Mouse (Mus musculus): ENCODE measurements at regions not wholly inside any gene's neighbourhood (a gene's known extent, or its start where the extent isn't known, plus 50 kb on each side); places are given as distances from the start of the nearest gene placed in this dataset.

- Histone ChIP-seq H3K4me1 (ENCODE audit: control insufficient read depth, insufficient read depth, low read depth, low read length) (no peaks in the 10 kb centered on the region), H3K36me3 (ENCODE audit: control insufficient read depth, insufficient read depth, low read length) (no peaks in the 10 kb centered on the region), H3K9ac (ENCODE audit: low read depth, low read length) (no peak overlapping the region), H3K9me3 (ENCODE audit: control insufficient read depth, low read length) (no peaks in the 10 kb centered on the region), H3K27ac (ENCODE audit: low read depth, low read length) (no peak overlapping the region), H3K4me3 (ENCODE audit: low read length) (no peak overlapping the region), H3K27me3 (replicated peaks; ENCODE audit: control insufficient read depth, insufficient read depth, low read length) (no peaks in the 10 kb centered on the region), H3K4me2 (ENCODE audit: low read length) (no peak overlapping the region)
- ATAC-seq = no peak
Measured at GRCm38 (mm10) chr12:58334163-58334562, 65.1 kb upstream of the Clec14a start.

GRCm38 (mm10) chr12:58329913-58330312 is 60.8 kb upstream of the Clec14a start:
- no peak overlapping the region for H3K4me2 ChIP-seq (ENCODE audit: low read length)
- H3K9ac ChIP-seq (ENCODE audit: low read depth, low read length) = no peak overlapping the region
- no peaks in the 10 kb centered on the region for H3K27me3 ChIP-seq (replicated peaks; ENCODE audit: control insufficient read depth, insufficient read depth, low read length)
- WGBS = 81% methylated on average over 2 of the region's 2 CpGs
- H3K27ac ChIP-seq (ENCODE audit: low read depth, low read length) = no peak overlapping the region
- no peak for ATAC-seq
- no peaks in the 10 kb centered on the region for H3K36me3 ChIP-seq (ENCODE audit: control insufficient read depth, insufficient read depth, low read length)
- no peaks in the 10 kb centered on the region for H3K4me1 ChIP-seq (ENCODE audit: control insufficient read depth, insufficient read depth, low read depth, low read length)
- H3K9me3 ChIP-seq (ENCODE audit: control insufficient read depth, low read length) = no peaks in the 10 kb centered on the region
- H3K4me3 ChIP-seq (ENCODE audit: low read length) = no peak overlapping the region

- H3K27me3 ChIP-seq (replicated peaks; ENCODE audit: control insufficient read depth, insufficient read depth, low read length) = no peaks in the 10 kb centered on the region
- H3K9me3 ChIP-seq (ENCODE audit: control insufficient read depth, low read length) = no peaks in the 10 kb centered on the region
- no peaks in the 10 kb centered on the region for H3K36me3 ChIP-seq (ENCODE audit: control insufficient read depth, insufficient read depth, low read length)
- no peak overlapping the region for H3K27ac ChIP-seq (ENCODE audit: low read depth, low read length)
- no peak overlapping the region for H3K4me2 ChIP-seq (ENCODE audit: low read length)
- H3K4me3 ChIP-seq (ENCODE audit: low read length) = no peak overlapping the region
- ATAC-seq = no peak
- 85% methylated on average over 3 of the region's 3 CpGs for WGBS
- no peaks in the 10 kb centered on the region for H3K4me1 ChIP-seq (ENCODE audit: control insufficient read depth, insufficient read depth, low read depth, low read length)
- no peak overlapping the region for H3K9ac ChIP-seq (ENCODE audit: low read depth, low read length)
Measured at GRCm38 (mm10) chr12:58323953-58324352, 54.9 kb upstream of the Clec14a start.
